Comparison of ENCODE assay signal across 8 mouse cellular contexts in the genomic region with DNA sequence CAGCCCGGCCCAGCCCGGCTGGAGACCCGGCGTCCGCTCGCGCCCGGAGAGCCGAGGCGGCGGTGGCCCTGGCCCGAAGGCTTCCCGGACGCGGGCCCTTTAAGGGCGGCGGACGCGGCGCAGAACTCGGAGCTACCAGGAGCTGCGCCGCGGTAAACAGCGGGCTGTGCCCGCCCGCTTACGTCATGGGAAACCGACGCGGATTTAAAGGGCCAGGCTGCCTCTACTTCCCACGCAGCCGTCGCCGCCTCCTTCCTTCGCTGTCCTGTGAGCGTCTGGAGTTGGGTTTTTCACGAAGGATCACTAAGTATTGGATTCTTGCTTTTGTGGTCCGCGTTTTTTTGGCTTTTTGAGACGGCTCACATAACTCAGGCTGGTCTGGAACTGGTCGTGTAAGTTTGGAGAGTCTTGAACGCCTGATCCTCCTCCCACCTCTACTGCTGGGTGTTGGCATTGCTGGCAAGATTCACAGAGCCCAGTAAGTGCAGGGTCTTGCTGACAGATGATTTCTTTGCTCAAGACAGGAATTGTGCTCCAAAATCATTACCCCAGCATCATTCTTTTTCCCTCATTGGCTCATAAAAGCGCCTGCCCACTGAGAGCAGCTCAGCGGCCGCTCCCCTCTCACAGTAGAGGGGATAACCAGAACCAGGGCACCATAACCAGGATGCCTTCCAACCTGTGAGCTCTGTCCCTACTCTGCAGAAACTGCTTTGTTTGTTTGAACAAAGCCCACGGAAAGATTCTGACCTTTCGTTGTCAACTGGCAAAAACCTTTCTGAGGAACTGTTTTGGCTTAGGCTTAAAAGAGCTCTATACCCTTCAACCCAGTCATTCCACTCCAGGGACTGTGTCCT. TPM values are rescaled to one million over a fixed set of nuclear protein-coding genes. Genes with fewer than 3 reads are reported as not detected.
A peak's percentile ranks its signal among the peaks of the same experiment; 100 is the strongest.
DNase-seq lines count a peak whose midpoint lies in the region; ATAC-seq lines count a peak whose summit lies in the region.

Sidt2 (minus strand) TSS at position 152 of the 857 bp plus-strand sequence.

- peaks cover 19% of the 10 kb centered on the region for H3K4me1 ChIP-seq in intestine, embryonic 14.5 days (replicated peaks; ENCODE audit: control insufficient read depth, insufficient read depth, low read length)

- under 1% methylated on average over 48 of the region's 48 CpGs for WGBS in intestine, embryonic 14.5 days

- peak; percentile 84 for DNase-seq in adrenal gland, adult 8-10 months
- peak; percentile 87 for DNase-seq in embryo, embryonic 11.5 days (ENCODE audit: low read depth, low spot score)
- peak; percentile 79 to 85 for DNase-seq in gastrocnemius, postnatal 36 days
- peak; percentile 89 for DNase-seq in intestine, embryonic 14.5 days (ENCODE audit: low spot score)
- peak; percentile 88 to 94 for DNase-seq in left cerebral cortex, postnatal 10 days (ENCODE audit: extremely low spot score in 1 of 2, low spot score in 2 of 2)
- DNase-seq in right cerebral cortex, postnatal 14 days, result peak; percentile 88
- DNase-seq in urinary bladder, postnatal 4 days (ENCODE audit: low spot score in 2 of 2), result peak; percentile 81 to 85

- peak within 1 kb of the TSS; percentile 89 for H3K4me3 ChIP-seq in intestine, embryonic 14.5 days (ENCODE audit: low read depth, low read length)

- peaks cover 16% of the 10 kb centered on the region for H3K36me3 ChIP-seq in intestine, embryonic 14.5 days (ENCODE audit: control insufficient read depth, insufficient read depth, low read length)

- intact Hi-C loops in gastrocnemius, postnatal 36 days (cut with DNase I), result no loop called here
- intact Hi-C loops in left cerebral cortex, postnatal 10 days (cut with DNase I), result no loop called here

- no peaks in the 10 kb centered on the region for H3K27me3 ChIP-seq in intestine, embryonic 14.5 days (replicated peaks; ENCODE audit: control insufficient read depth, insufficient read depth, low read length)

- H3K4me2 ChIP-seq in intestine, embryonic 14.5 days (ENCODE audit: low read length), result peak within 1 kb of the TSS; percentile 91

- no peaks in the 10 kb centered on the region for H3K9me3 ChIP-seq in intestine, embryonic 14.5 days (ENCODE audit: control insufficient read depth, low read length)

- peak; percentile 95 for ATAC-seq in intestine, embryonic 14.5 days (replicated peaks; ENCODE audit: low FRiP score, low TSS enrichment, low read depth)
- ATAC-seq in megakaryocyte progenitor cell, adult 5-6 weeks (replicated peaks; ENCODE audit: poor library complexity), result peak; percentile 69

- H3K9ac ChIP-seq in intestine, embryonic 14.5 days (ENCODE audit: low read length), result peak within 1 kb of the TSS; percentile 90

- H3K27ac ChIP-seq in intestine, embryonic 14.5 days (ENCODE audit: low read depth), result peak within 1 kb of the TSS; percentile 90

RNA-seq across cellular contexts. Expression of gene Sidt2, which starts in this region (rescaled TPM):
- total RNA-seq in adrenal gland, adult 8-10 months (2022), result 100 to 1,000 TPM; 180 to 380 (median 226) TPM
- 10 to 100 TPM; 61.1 to 74.9 TPM for total RNA-seq in gastrocnemius, postnatal 36 days (2021)
- polyA plus RNA-seq in intestine, embryonic 14.5 days (2014; fragmentation: Nextera tagmentation; extraction: Ambion mirVana), result 37.9 and 41.2 TPM in 2 replicates
- 100 to 1,000 TPM; 104 to 115 TPM for total RNA-seq in left cerebral cortex, postnatal 10 days (2021)
- 29.4 and 32.7 TPM in 2 replicates for total RNA-seq in megakaryocyte progenitor cell, adult 5-6 weeks (2015)
- total RNA-seq in megakaryocyte progenitor cell, adult 5-6 weeks (2017), result 15.3 and 21.9 TPM in 2 replicates

Comparison
In these comparisons a context has a peak if more than half of its experiments do, and no peak if none do; other contexts are left out.
1. Peak in every context shown above with its lines: DNase-seq, ATAC-seq, H3K4me3 ChIP-seq and H3K27ac ChIP-seq.